Mouse (Mus musculus): ENCODE measurements around the gene Ror1.

DNA sequence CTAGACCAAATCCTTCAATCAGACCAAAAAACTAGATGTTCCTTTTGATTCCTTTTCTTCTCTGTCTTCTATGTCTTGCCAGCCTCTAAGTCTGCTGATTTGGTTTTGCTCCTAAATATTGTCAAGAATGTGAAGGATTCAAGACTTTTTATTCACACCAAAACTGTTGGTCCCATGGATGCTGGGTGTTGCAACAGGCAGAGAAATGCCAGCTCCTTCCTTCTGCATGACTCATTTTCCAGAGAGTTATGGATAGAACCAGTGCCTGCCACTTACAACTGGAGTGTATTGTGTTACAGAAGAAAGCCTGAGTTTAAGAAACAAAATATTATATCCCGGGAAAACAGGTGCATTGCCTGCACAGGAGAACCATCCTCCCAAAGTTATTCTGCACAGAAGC is 55.2 kb downstream of the Ror1 start:
- TF ChIP-seq CTCF (IDR thresholded peaks at IDR 0.05; ENCODE audit: low read depth) (no peak), EP300 (IDR thresholded peaks at IDR 0.05; ENCODE audit: low read depth) (no peak)
